Mouse (Mus musculus): ENCODE measurements at regions not wholly inside any gene's neighbourhood (a gene's known extent, or its start where the extent isn't known, plus 50 kb on each side); places are given as distances from the start of the nearest gene placed in this dataset.
A peak's percentile ranks its signal among the peaks of the same experiment; 100 is the strongest.

- DNase-seq (ENCODE audit: low read depth), result no peak
Observed at GRCm38 (mm10) chr10:72762964-72763363, 108.3 kb downstream of the Zwint start.

- DNase-seq (ENCODE audit: low read depth), result peak; percentile 42
Observed at GRCm38 (mm10) chr10:72778356-72778755, 123.7 kb downstream of the Zwint start.

- no peak for DNase-seq (ENCODE audit: low read depth)
Observed at GRCm38 (mm10) chr10:72811614-72812013, 157.0 kb downstream of the Zwint start.

GRCm38 (mm10) chr10:72847358-72848082, 192.9 kb downstream of the Zwint start:
- DNase-seq (ENCODE audit: low read depth), result no peak

- DNase-seq (ENCODE audit: low read depth), result no peak
Observed at GRCm38 (mm10) chr10:72867956-72868355, 213.3 kb downstream of the Zwint start.

Measured in fibroblast of lung, adult 2 months (primary cell).